Mouse (Mus musculus): ENCODE results near the gene Gpat2. TPM values are rescaled to one million over a fixed set of nuclear protein-coding genes. Genes with fewer than 3 reads are reported as not detected.

The Gpat2 gene
- 0.29 and 0.31 TPM in 2 replicates for polyA plus RNA-seq (2015; fragmentation: Nextera tagmentation; extraction: Ambion mirVana)

- H3K9ac ChIP-seq: no peak within 1 kb of the TSS
- H3K27ac ChIP-seq (replicated peaks): no peak within 1 kb of the TSS
- no peak within 1 kb of the TSS for H3K4me2 ChIP-seq
- no peaks in the 10 kb centered on the region for H3K9me3 ChIP-seq
- WGBS: 84% methylated on average over 17 of the region's 17 CpGs
- no peaks in the 10 kb centered on the region for H3K4me1 ChIP-seq (replicated peaks)
- ATAC-seq (ENCODE audit: low read depth): no peak
- no peaks in the 10 kb centered on the region for H3K27me3 ChIP-seq
- H3K36me3 ChIP-seq: no peaks in the 10 kb centered on the region
- no peak within 1 kb of the TSS for H3K4me3 ChIP-seq
Measured at GRCm38 (mm10) chr2:127424977-127425376, at the start of gene Gpat2. Gene Gpat2, plus strand, starts transcription at chr2:127425199.

- 0 out of 2 replicates have a peak, but pooled peaks have one; percentile 29 for ATAC-seq (ENCODE audit: low read depth)
- no peaks in the 10 kb centered on the region for H3K9me3 ChIP-seq
- no peak overlapping the region for H3K4me3 ChIP-seq
- H3K27me3 ChIP-seq: no peaks in the 10 kb centered on the region
- no peak overlapping the region for H3K27ac ChIP-seq (replicated peaks)
- 51% methylated on average over 7 of the region's 7 CpGs for WGBS
- H3K4me2 ChIP-seq: no peak overlapping the region
- H3K4me1 ChIP-seq (replicated peaks): peaks cover 11% of the 10 kb centered on the region
- H3K36me3 ChIP-seq: no peaks in the 10 kb centered on the region
- no peak overlapping the region for H3K9ac ChIP-seq
Measured at GRCm38 (mm10) chr2:127375759-127376341, 49.1 kb upstream of the Gpat2 start.

GRCm38 (mm10) chr2:127376423-127377051, 48.5 kb upstream of the Gpat2 start:
- Histone ChIP-seq H3K4me1 (replicated peaks) (peaks cover 11% of the 10 kb centered on the region), H3K9ac (no peak overlapping the region), H3K9me3 (no peaks in the 10 kb centered on the region), H3K4me2 (no peak overlapping the region), H3K4me3 (no peak overlapping the region), H3K27ac (replicated peaks) (no peak overlapping the region), H3K27me3 (no peaks in the 10 kb centered on the region), H3K36me3 (no peaks in the 10 kb centered on the region)
- WGBS: 75% methylated on average over 6 of the region's 6 CpGs
- no peak for ATAC-seq (ENCODE audit: low read depth)

- WGBS: 60% methylated on average over 7 of the region's 7 CpGs
- Histone ChIP-seq H3K36me3 (no peaks in the 10 kb centered on the region), H3K9me3 (no peaks in the 10 kb centered on the region), H3K4me1 (replicated peaks) (peaks cover 11% of the 10 kb centered on the region), H3K27ac (replicated peaks) (no peak overlapping the region), H3K4me3 (no peak overlapping the region), H3K9ac (no peak overlapping the region), H3K27me3 (no peaks in the 10 kb centered on the region), H3K4me2 (no peak overlapping the region)
- ATAC-seq (ENCODE audit: low read depth): peak; percentile 67; the same call in 1 of the 2 replicates
Measured at GRCm38 (mm10) chr2:127377942-127378610, 46.9 kb upstream of the Gpat2 start.

GRCm38 (mm10) chr2:127378611-127378990, 46.4 kb upstream of the Gpat2 start:
- 75% methylated on average over 7 of the region's 7 CpGs for WGBS
- Histone ChIP-seq H3K4me1 (replicated peaks) (peaks cover 11% of the 10 kb centered on the region), H3K36me3 (no peaks in the 10 kb centered on the region), H3K4me3 (no peak overlapping the region), H3K4me2 (no peak overlapping the region), H3K27ac (replicated peaks) (no peak overlapping the region), H3K9ac (no peak overlapping the region), H3K9me3 (no peaks in the 10 kb centered on the region), H3K27me3 (no peaks in the 10 kb centered on the region)
- ATAC-seq (ENCODE audit: low read depth): no peak

- no peak overlapping the region for H3K4me2 ChIP-seq
- no peak overlapping the region for H3K9ac ChIP-seq
- no peaks in the 10 kb centered on the region for H3K27me3 ChIP-seq
- H3K36me3 ChIP-seq: no peaks in the 10 kb centered on the region
- ATAC-seq (ENCODE audit: low read depth): no peak
- H3K4me1 ChIP-seq (replicated peaks): peaks cover 11% of the 10 kb centered on the region
- no peak overlapping the region for H3K4me3 ChIP-seq
- no peaks in the 10 kb centered on the region for H3K9me3 ChIP-seq
- H3K27ac ChIP-seq (replicated peaks): no peak overlapping the region
- 72% methylated on average over 3 of the region's 3 CpGs for WGBS
Measured at GRCm38 (mm10) chr2:127379250-127379649, 45.7 kb upstream of the Gpat2 start.

GRCm38 (mm10) chr2:127383881-127384280, 41.1 kb upstream of the Gpat2 start:
- no peak overlapping the region for H3K4me2 ChIP-seq

GRCm38 (mm10) chr2:127387521-127387920, 37.5 kb upstream of the Gpat2 start:
- H3K4me3 ChIP-seq: no peak overlapping the region
- WGBS: 86% methylated on average over 2 of the region's 2 CpGs
- H3K9me3 ChIP-seq: no peaks in the 10 kb centered on the region
- H3K4me1 ChIP-seq (replicated peaks): no peaks in the 10 kb centered on the region
- H3K9ac ChIP-seq: no peak overlapping the region
- H3K27ac ChIP-seq (replicated peaks): no peak overlapping the region
- no peak for ATAC-seq (ENCODE audit: low read depth)
- H3K36me3 ChIP-seq: no peaks in the 10 kb centered on the region
- H3K27me3 ChIP-seq: no peaks in the 10 kb centered on the region
- no peak overlapping the region for H3K4me2 ChIP-seq

More at GRCm38 (mm10) chr2:127383881-127384280, 41.1 kb upstream of the Gpat2 start:
- 76% methylated on average over 7 of the region's 7 CpGs for WGBS
- no peak overlapping the region for H3K9ac ChIP-seq
- no peak for ATAC-seq (ENCODE audit: low read depth)
- no peaks in the 10 kb centered on the region for H3K9me3 ChIP-seq
- H3K27ac ChIP-seq (replicated peaks): no peak overlapping the region
- H3K36me3 ChIP-seq: no peaks in the 10 kb centered on the region
- H3K4me1 ChIP-seq (replicated peaks): no peaks in the 10 kb centered on the region
- no peaks in the 10 kb centered on the region for H3K27me3 ChIP-seq
- no peak overlapping the region for H3K4me3 ChIP-seq

- no peaks in the 10 kb centered on the region for H3K4me1 ChIP-seq (replicated peaks)
- no peaks in the 10 kb centered on the region for H3K27me3 ChIP-seq
- no peaks in the 10 kb centered on the region for H3K36me3 ChIP-seq
- no peak overlapping the region for H3K4me3 ChIP-seq
- H3K9me3 ChIP-seq: no peaks in the 10 kb centered on the region
- no peak for ATAC-seq (ENCODE audit: low read depth)
- no peak overlapping the region for H3K9ac ChIP-seq
- no peak overlapping the region for H3K4me2 ChIP-seq
- WGBS: 83% methylated on average over 3 of the region's 3 CpGs
- H3K27ac ChIP-seq (replicated peaks): no peak overlapping the region
Measured at GRCm38 (mm10) chr2:127390352-127390751, 34.6 kb upstream of the Gpat2 start.

GRCm38 (mm10) chr2:127390846-127391245, 34.2 kb upstream of the Gpat2 start:
- ATAC-seq (ENCODE audit: low read depth): no peak
- Histone ChIP-seq H3K9ac (no peak overlapping the region), H3K27ac (replicated peaks) (no peak overlapping the region), H3K4me3 (no peak overlapping the region), H3K4me2 (no peak overlapping the region), H3K27me3 (no peaks in the 10 kb centered on the region), H3K36me3 (no peaks in the 10 kb centered on the region), H3K9me3 (no peaks in the 10 kb centered on the region), H3K4me1 (replicated peaks) (no peaks in the 10 kb centered on the region)
- 65% methylated on average over 4 of the region's 4 CpGs for WGBS

- Histone ChIP-seq H3K27me3 (no peaks in the 10 kb centered on the region), H3K4me2 (no peak overlapping the region), H3K4me1 (replicated peaks) (no peaks in the 10 kb centered on the region), H3K4me3 (no peak overlapping the region), H3K9ac (no peak overlapping the region), H3K27ac (replicated peaks) (no peak overlapping the region), H3K9me3 (no peaks in the 10 kb centered on the region), H3K36me3 (no peaks in the 10 kb centered on the region)
- ATAC-seq (ENCODE audit: low read depth): no peak
- WGBS: 70% methylated on average over 3 of the region's 3 CpGs
Measured at GRCm38 (mm10) chr2:127391323-127391722, 33.7 kb upstream of the Gpat2 start.

- Histone ChIP-seq H3K9me3 (no peaks in the 10 kb centered on the region), H3K9ac (no peak overlapping the region), H3K27ac (replicated peaks) (no peak overlapping the region), H3K36me3 (no peaks in the 10 kb centered on the region), H3K27me3 (no peaks in the 10 kb centered on the region), H3K4me1 (replicated peaks) (no peaks in the 10 kb centered on the region), H3K4me2 (no peak overlapping the region), H3K4me3 (no peak overlapping the region)
- 88% methylated on average over 5 of the region's 5 CpGs for WGBS
- ATAC-seq (ENCODE audit: low read depth): no peak
Measured at GRCm38 (mm10) chr2:127394606-127395161, 30.3 kb upstream of the Gpat2 start.

Data from neural tube, embryonic 13.5 days (tissue).